Mouse (Mus musculus) C2C12 (cell line): ENCODE results near the gene Nif3l1. TPM values are rescaled to one million over a fixed set of nuclear protein-coding genes. Genes with fewer than 3 reads are reported as not detected.

Source experiments
- H3K27me3 ChIP-seq: one replicate; pipeline ENCODE4 v1.6.1; 2011; ENCODE audit not compliant: control insufficient read depth, insufficient read depth, insufficient read length
- H3K36me3 ChIP-seq: one replicate; pipeline ENCODE4 v1.6.1; 2011; ENCODE audit not compliant: control insufficient read depth, insufficient read depth
- H3K4me3 ChIP-seq: one replicate; pipeline ENCODE4 v1.5.1; 2011; ENCODE audit warnings: mild to moderate bottlenecking, control low read depth; ENCODE audit not compliant: poor library complexity, insufficient read depth, severe bottlenecking
- H3K79me2 ChIP-seq: one replicate; pipeline ENCODE4 v1.6.1; 2011; ENCODE audit not compliant: control insufficient read depth, insufficient read depth
- H3K79me3 ChIP-seq: one replicate; pipeline ENCODE4 v1.6.1; 2011; ENCODE audit warnings: low read depth, control low read depth
- H3ac ChIP-seq: one replicate; pipeline ENCODE3; 2011; ENCODE audit warnings: low read depth; ENCODE audit not compliant: control insufficient read depth, insufficient read length
- CEBPB ChIP-seq: IDR thresholded peaks from one replicate; pipeline ENCODE4 v1.6.1; 2011; ENCODE audit warnings: low read depth, mild to moderate bottlenecking, control low read depth, moderate library complexity
- CTCF ChIP-seq: IDR thresholded peaks from one replicate; pipeline ENCODE4 v1.5.1; 2011; ENCODE audit not compliant: control insufficient read depth, insufficient read depth, insufficient read length
- FOSL1 ChIP-seq: IDR thresholded peaks from one replicate; pipeline ENCODE4 v1.8.0; 2011; ENCODE audit warnings: mild to moderate bottlenecking, low read length; ENCODE audit not compliant: poor library complexity, insufficient read depth, severe bottlenecking
- MAX ChIP-seq: IDR thresholded peaks from one replicate; pipeline ENCODE4 v1.6.1; 2011; ENCODE audit warnings: mild to moderate bottlenecking, control low read depth
- MYOD1 ChIP-seq: IDR thresholded peaks from one replicate; pipeline ENCODE4 v1.6.1; 2011; ENCODE audit warnings: low read depth; ENCODE audit not compliant: control insufficient read depth, insufficient read length
- MYOG ChIP-seq: IDR thresholded peaks from one replicate; pipeline ENCODE4 v1.6.1; 2011; ENCODE audit not compliant: control insufficient read depth, insufficient read length; ENCODE audit errors: extremely low read depth
- USF1 ChIP-seq: IDR thresholded peaks from one replicate; pipeline ENCODE4 v1.6.1; 2011; ENCODE audit warnings: low read depth, mild to moderate bottlenecking, control low read depth, moderate library complexity
- polyA plus RNA-seq: library from polyadenylated mRNA; unstranded; fragments of >200 nt; fragmentation: generic; extraction: Trizol; gene quantifications from one replicate; pipeline ENCODE4 v1.2.1, GENCODE M21; 2012; ENCODE audit warnings: missing spikeins

The Nif3l1 gene
- polyA plus RNA-seq, 1 experiment: 43.3 TPM

DNA sequence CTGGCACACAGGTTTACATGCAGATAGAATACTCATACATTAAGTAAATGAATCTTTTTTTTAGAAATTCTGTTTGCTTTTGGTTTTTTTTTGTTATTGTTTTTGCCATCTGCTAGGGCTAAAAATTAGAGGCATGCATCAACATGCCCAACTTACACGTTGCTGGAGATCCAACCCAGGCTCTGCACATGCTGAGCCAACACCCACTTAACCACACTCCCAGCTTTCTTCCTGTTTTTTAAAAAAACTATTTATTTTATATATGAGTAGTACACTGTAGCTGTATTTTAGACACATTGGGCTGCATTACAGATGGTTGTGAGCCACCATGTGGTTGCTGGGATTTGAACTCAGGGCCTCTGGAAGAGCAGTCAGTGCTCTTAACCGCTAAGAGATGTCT lies 28.9 kb upstream of the Nif3l1 start:
- Histone ChIP-seq H3K4me3 (no peak overlapping the region), H3K79me2 (peaks cover 56% of the 10 kb centered on the region), H3ac (no peak overlapping the region), H3K36me3 (peaks cover 100% of the 10 kb centered on the region), H3K79me3 (peaks cover 51% of the 10 kb centered on the region), H3K27me3 (no peaks in the 10 kb centered on the region)
- TF ChIP-seq CTCF (no peak), USF1 (no peak), MAX (no peak), CEBPB (no peak)

DNA sequence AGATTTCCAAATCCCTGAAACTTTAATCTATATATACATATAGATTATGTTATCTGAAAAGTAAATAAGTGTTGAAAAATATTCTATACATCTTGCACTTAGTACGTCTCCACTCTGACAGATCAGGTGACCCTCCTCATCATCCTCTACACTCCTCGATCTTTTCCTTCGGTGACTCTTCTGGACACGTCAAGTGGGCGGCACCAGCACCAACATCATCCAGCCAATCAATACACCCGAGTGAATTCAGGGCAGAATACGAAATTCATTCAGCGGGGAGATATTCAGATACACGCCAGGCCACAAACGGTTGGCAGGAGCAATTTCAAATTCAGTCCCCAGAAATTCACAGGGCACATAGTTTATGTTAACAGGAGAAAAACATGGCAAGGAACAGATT lies 24.9 kb upstream of the Nif3l1 start:
- Histone ChIP-seq H3K79me3 (peaks cover 76% of the 10 kb centered on the region), H3K79me2 (peaks cover 85% of the 10 kb centered on the region), H3ac (no peak overlapping the region), H3K27me3 (no peaks in the 10 kb centered on the region), H3K36me3 (peaks cover 74% of the 10 kb centered on the region), H3K4me3 (no peak overlapping the region)
- TF ChIP-seq MYOD1: no peak
- TF ChIP-seq CEBPB: no peak
- no peak for TF ChIP-seq FOSL1
- TF ChIP-seq MYOG: no peak
- no peak for TF ChIP-seq MAX
- no peak for TF ChIP-seq USF1
- TF ChIP-seq CTCF: no peak

DNA sequence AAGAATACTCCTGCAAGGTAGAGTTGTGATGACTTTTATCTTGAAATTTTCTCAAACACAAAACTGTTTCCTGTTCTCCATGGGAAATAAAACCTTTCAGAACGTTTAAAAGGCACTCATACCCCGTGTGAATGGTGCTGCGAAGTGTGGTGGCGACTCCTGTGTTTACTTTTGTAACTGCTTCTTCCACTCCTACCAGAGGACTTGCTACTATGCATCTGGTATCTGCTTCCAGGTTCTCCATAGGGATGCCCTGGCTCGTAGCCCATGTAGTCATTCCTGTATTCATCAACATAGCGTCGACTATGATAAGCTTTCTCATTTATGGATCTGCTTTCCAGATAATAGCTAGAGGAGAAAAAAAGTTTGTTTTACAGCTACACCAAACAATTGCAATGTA lies 24.0 kb upstream of the Nif3l1 start:
- H3K4me3 ChIP-seq: no peak overlapping the region
- H3K79me3 ChIP-seq: peaks cover 71% of the 10 kb centered on the region
- H3K27me3 ChIP-seq: no peaks in the 10 kb centered on the region
- H3K36me3 ChIP-seq: peaks cover 65% of the 10 kb centered on the region
- peaks cover 79% of the 10 kb centered on the region for H3K79me2 ChIP-seq
- TF ChIP-seq CTCF (no peak), MYOD1 (no peak), USF1 (no peak), CEBPB (no peak), MAX (no peak), MYOG (no peak), FOSL1 (no peak)
- H3ac ChIP-seq: no peak overlapping the region

DNA sequence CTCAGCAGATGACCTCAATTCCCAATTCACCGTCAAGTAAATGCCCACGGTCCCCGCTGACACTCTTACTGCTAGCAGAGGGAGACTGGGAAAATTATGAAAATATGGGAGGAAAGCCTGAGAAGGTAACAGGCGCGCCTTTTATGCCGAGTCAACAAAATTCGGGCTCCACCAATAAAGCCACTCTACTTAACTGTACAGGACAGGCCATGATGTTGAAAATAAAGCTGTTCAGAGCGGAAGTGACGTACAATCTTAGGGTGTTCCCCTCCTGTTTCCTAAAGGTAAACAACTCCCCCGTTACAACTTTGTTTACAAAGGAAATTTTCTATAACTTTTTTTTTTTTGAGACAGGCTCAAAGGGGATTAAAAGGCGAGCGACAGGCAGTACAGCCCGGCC lies 22.1 kb upstream of the Nif3l1 start:
- no peak for TF ChIP-seq MAX
- TF ChIP-seq MYOD1: no peak
- no peak for TF ChIP-seq CEBPB
- no peak for TF ChIP-seq USF1
- no peak for TF ChIP-seq MYOG
- peaks cover 60% of the 10 kb centered on the region for H3K79me2 ChIP-seq

DNA sequence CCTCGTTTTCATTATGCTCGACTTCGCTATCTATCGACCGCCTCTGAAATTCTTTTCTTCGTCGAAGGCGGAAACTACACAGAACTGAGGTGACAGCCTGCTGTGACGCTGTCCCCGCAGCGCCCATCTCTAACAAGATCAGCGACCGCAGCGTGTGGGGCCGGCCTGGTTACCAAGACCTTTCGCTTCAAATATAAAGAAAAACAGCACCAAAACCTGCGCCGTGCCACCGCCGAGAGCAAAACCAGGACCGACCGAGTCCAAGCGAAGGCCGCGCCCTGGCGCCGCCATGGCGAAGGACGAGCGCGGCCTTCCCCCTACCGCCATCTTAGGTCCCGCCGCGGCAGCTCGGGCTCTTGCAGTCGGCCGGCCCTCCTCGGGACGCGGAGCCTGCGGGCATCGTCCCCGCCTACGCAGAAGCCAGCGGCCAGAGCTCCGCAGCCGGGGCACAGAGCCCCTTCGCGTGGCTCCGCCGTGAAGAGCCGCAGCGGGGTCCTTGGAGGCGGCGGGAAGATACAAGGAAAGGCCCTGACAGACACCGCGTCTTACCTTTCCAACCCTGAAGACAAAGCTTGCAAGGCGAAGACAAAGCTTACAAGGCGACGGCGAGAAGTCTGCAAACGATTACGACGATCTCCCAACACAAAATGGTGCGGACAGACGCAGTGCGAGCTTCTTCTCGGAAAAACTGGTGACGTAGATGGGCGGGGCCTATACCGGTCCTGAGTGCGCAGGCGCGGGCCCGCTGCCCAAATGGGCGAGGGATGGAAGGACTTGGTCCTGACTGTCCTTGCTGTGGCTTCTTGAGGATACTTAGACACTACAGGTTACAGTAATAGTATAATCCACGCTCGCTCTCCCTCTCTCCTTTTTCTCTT lies 21.3 kb upstream of the Nif3l1 start, which contains the start of gene Clk1:
Gene Clk1 (minus strand): TSS at position 696 of the 878 bp plus-strand sequence.
- H3K36me3 ChIP-seq: peaks cover 38% of the 10 kb centered on the region
- peaks cover 53% of the 10 kb centered on the region for H3K79me2 ChIP-seq
- H3K79me3 ChIP-seq: peaks cover 50% of the 10 kb centered on the region
- H3K4me3 ChIP-seq: peak within 1 kb of the TSS; percentile 99
- TF ChIP-seq FOSL1: no peak
- TF ChIP-seq MYOG: no peak
- no peak for TF ChIP-seq MYOD1
- TF ChIP-seq CTCF: no peak
- TF ChIP-seq USF1: no peak
- TF ChIP-seq MAX: no peak
- no peak for TF ChIP-seq CEBPB
- no peaks in the 10 kb centered on the region for H3K27me3 ChIP-seq
- peak within 1 kb of the TSS; percentile 99 for H3ac ChIP-seq

More for the DNA sequence above, 22.1 kb upstream of the Nif3l1 start:
- H3K79me3 ChIP-seq: peaks cover 56% of the 10 kb centered on the region
- H3K36me3 ChIP-seq: peaks cover 46% of the 10 kb centered on the region
- peak overlapping the region; percentile 99 for H3K4me3 ChIP-seq
- H3K27me3 ChIP-seq: no peaks in the 10 kb centered on the region
- H3ac ChIP-seq: peak overlapping the region; percentile 99

DNA sequence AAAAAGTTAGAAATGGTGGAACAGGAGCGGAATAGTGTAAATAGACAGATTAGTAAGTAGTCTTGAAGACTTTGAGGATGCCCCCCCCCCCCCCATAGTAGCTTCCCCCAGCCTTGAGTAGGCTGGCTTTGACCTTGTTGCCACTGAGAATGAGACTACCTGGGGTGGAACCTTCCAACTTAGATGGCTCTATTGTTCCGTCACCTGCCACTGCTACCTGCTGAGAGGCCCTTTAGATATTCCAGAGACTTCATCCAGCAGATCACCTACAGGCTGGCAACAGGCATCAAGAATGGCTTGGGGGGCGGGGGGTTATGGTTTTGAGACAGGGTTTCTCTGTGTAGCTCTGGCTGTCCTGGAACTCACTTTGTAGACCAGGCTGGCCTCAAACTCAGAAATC lies 20.4 kb upstream of the Nif3l1 start:
- no peak overlapping the region for H3K4me3 ChIP-seq
- H3K36me3 ChIP-seq: peaks cover 29% of the 10 kb centered on the region
- no peak for TF ChIP-seq USF1
- TF ChIP-seq MYOG: no peak
- TF ChIP-seq FOSL1: no peak
- no peak for TF ChIP-seq CTCF
- TF ChIP-seq MAX: no peak
- TF ChIP-seq MYOD1: no peak
- TF ChIP-seq CEBPB: no peak
- H3ac ChIP-seq: no peak overlapping the region
- no peaks in the 10 kb centered on the region for H3K27me3 ChIP-seq
- peaks cover 44% of the 10 kb centered on the region for H3K79me2 ChIP-seq
- H3K79me3 ChIP-seq: peaks cover 41% of the 10 kb centered on the region
